Mouse (Mus musculus): Measurements from ENCODE around the gene Zdhhc14. TPM values are rescaled to one million over a fixed set of nuclear protein-coding genes. Genes with fewer than 3 reads are reported as not detected.

Zdhhc14 gene
- polyA plus RNA-seq, 2 experiments = 2.6 to 5.8 TPM

- H3K27ac ChIP-seq = no peak overlapping the region
- ATAC-seq (ENCODE audit: insufficient read depth) = no peak
- 79% methylated on average over 8 of the region's 8 CpGs for WGBS (ENCODE audit: insufficient replicate concordance)
Observed at GRCm38 (mm10) chr17:5556568-5556967, 64.2 kb downstream of the Zdhhc14 start.

GRCm38 (mm10) chr17:5560212-5560611 is 67.9 kb downstream of the Zdhhc14 start:
- no peaks in the 10 kb centered on the region for H3K4me1 ChIP-seq (replicated peaks; ENCODE audit: control insufficient read depth in 2 of 2, insufficient read depth in 2 of 2, low read length in 1 of 2)
- no peak overlapping the region for H3K4me3 ChIP-seq (ENCODE audit: insufficient read depth in 1 of 2, low read depth in 2 of 2, low read length in 2 of 2)
- H3K27ac ChIP-seq = no peak overlapping the region
- 87% methylated on average over 3 of the region's 4 CpGs for WGBS (ENCODE audit: insufficient replicate concordance)
- H3K9me3 ChIP-seq (ENCODE audit: control insufficient read depth, low read length) = no peaks in the 10 kb centered on the region
- no peak overlapping the region for H3K4me2 ChIP-seq (ENCODE audit: low read depth)
- no peak for DNase-seq (ENCODE audit: low read depth in 3 of 3, low spot score in 3 of 3)
- H3K9ac ChIP-seq (replicated peaks) = no peak overlapping the region
- TF ChIP-seq CTCF (IDR thresholded peaks at IDR 0.05; ENCODE audit: low read depth) (no peak), EP300 (IDR thresholded peaks at IDR 0.05; ENCODE audit: low read depth) (no peak)
- ATAC-seq (ENCODE audit: insufficient read depth) = no peak
- H3K27me3 ChIP-seq (ENCODE audit: control insufficient read depth, insufficient read depth, low read length) = no peaks in the 10 kb centered on the region
- no peaks in the 10 kb centered on the region for H3K36me3 ChIP-seq (replicated peaks; ENCODE audit: control insufficient read depth, insufficient read depth, low read depth)

More at GRCm38 (mm10) chr17:5556568-5556967, 64.2 kb downstream of the Zdhhc14 start:
- Histone ChIP-seq H3K9ac (replicated peaks) (no peak overlapping the region), H3K4me3 (ENCODE audit: insufficient read depth in 1 of 2, low read depth in 2 of 2, low read length in 2 of 2) (no peak overlapping the region), H3K4me1 (replicated peaks; ENCODE audit: control insufficient read depth in 2 of 2, insufficient read depth in 2 of 2, low read length in 1 of 2) (peaks cover 0 to 2% of the 10 kb centered on the region in 2 experiments; a peak in 1 of 4 replicates), H3K9me3 (ENCODE audit: control insufficient read depth, low read length) (no peaks in the 10 kb centered on the region), H3K4me2 (ENCODE audit: low read depth) (no peak overlapping the region), H3K27me3 (ENCODE audit: control insufficient read depth, insufficient read depth, low read length) (no peaks in the 10 kb centered on the region), H3K36me3 (replicated peaks; ENCODE audit: control insufficient read depth, insufficient read depth, low read depth) (no peaks in the 10 kb centered on the region)
- no peak for DNase-seq (ENCODE audit: low read depth in 3 of 3, low spot score in 3 of 3)
- TF ChIP-seq EP300 (IDR thresholded peaks at IDR 0.05; ENCODE audit: low read depth) = no peak
- no peak for TF ChIP-seq CTCF (IDR thresholded peaks at IDR 0.05; ENCODE audit: low read depth)

DNA sequence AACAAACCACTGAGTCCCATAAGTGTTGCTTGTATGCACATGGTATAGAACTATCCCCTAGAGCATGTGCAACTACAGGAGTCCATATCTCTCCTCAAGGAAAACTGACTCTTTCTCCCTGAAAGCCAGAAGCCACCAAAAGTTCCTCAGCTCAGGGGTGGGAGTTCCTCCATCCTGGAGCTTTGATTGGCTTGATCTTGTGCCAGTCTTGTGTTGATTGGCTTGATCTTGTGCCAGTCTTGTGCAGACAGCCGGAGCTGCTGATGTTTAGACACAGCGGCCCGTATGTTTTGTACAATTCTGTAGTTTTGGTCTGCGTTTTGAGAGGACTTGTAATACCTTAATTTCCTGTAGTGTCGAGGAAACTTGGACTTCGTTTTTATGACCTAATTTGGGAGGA is 70.8 kb downstream of the Zdhhc14 start:
- Histone ChIP-seq H3K4me3 (ENCODE audit: insufficient read depth in 1 of 2, low read depth in 2 of 2, low read length in 2 of 2) (no peak overlapping the region), H3K4me2 (ENCODE audit: low read depth) (no peak overlapping the region), H3K4me1 (replicated peaks; ENCODE audit: control insufficient read depth in 2 of 2, insufficient read depth in 2 of 2, low read length in 1 of 2) (peaks cover 0 to 3% of the 10 kb centered on the region in 2 experiments; a peak in 1 of 4 replicates), H3K36me3 (replicated peaks; ENCODE audit: control insufficient read depth, insufficient read depth, low read depth) (no peaks in the 10 kb centered on the region), H3K27me3 (ENCODE audit: control insufficient read depth, insufficient read depth, low read length) (no peaks in the 10 kb centered on the region), H3K9ac (replicated peaks) (no peak overlapping the region), H3K27ac (no peak overlapping the region), H3K9me3 (ENCODE audit: control insufficient read depth, low read length) (no peaks in the 10 kb centered on the region)
- ATAC-seq (ENCODE audit: insufficient read depth) = no peak
- 82% methylated on average over 6 of the region's 6 CpGs for WGBS (ENCODE audit: insufficient replicate concordance)
- TF ChIP-seq CTCF (IDR thresholded peaks at IDR 0.05; ENCODE audit: low read depth) (no peak), EP300 (IDR thresholded peaks at IDR 0.05; ENCODE audit: low read depth) (no peak)
- DNase-seq (ENCODE audit: low read depth in 3 of 3, low spot score in 3 of 3) = no peak

DNA sequence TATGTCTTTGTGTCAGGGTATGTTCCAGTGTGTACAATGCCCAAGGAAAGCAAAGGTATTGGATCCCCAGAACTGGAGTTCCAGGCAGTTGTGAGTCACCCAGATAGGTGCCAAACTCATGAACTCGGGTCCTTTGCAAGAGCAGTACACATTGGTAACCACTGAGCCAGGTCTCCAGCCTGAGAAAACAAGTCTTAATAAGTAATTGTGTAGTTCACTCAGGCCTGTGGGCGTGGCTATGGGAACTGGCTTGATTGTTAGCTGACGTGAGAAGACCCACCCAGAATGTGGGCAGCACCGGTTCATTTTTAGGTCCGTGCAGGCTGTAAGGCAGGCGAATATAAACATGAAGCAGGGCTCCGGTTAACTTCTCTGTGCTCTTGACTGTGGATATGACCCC is 73.6 kb downstream of the Zdhhc14 start:
- peaks cover 0 to 10% of the 10 kb centered on the region in 2 experiments; a peak in 2 of 4 replicates for H3K4me1 ChIP-seq (replicated peaks; ENCODE audit: control insufficient read depth in 2 of 2, insufficient read depth in 2 of 2, low read length in 1 of 2)
- H3K9ac ChIP-seq (replicated peaks) = no peak overlapping the region
- WGBS (ENCODE audit: insufficient replicate concordance) = 51% methylated on average over 7 of the region's 7 CpGs
- DNase-seq (ENCODE audit: low read depth in 3 of 3, low spot score in 3 of 3) (no peak), ATAC-seq (ENCODE audit: insufficient read depth) (no peak)
- TF ChIP-seq CTCF (IDR thresholded peaks at IDR 0.05; ENCODE audit: low read depth) = no peak
- TF ChIP-seq EP300 (IDR thresholded peaks at IDR 0.05; ENCODE audit: low read depth) = no peak
- H3K36me3 ChIP-seq (replicated peaks; ENCODE audit: control insufficient read depth, insufficient read depth, low read depth) = no peaks in the 10 kb centered on the region
- no peak overlapping the region for H3K27ac ChIP-seq
- H3K27me3 ChIP-seq (ENCODE audit: control insufficient read depth, insufficient read depth, low read length) = no peaks in the 10 kb centered on the region
- no peak overlapping the region for H3K4me3 ChIP-seq (ENCODE audit: insufficient read depth in 1 of 2, low read depth in 2 of 2, low read length in 2 of 2)
- H3K9me3 ChIP-seq (ENCODE audit: control insufficient read depth, low read length) = no peaks in the 10 kb centered on the region
- no peak overlapping the region for H3K4me2 ChIP-seq (ENCODE audit: low read depth)

GRCm38 (mm10) chr17:5567943-5568342 is 75.6 kb downstream of the Zdhhc14 start:
- H3K9ac ChIP-seq (replicated peaks) = no peak overlapping the region
- H3K4me2 ChIP-seq (ENCODE audit: low read depth) = no peak overlapping the region
- TF ChIP-seq CTCF (IDR thresholded peaks at IDR 0.05; ENCODE audit: low read depth) = no peak
- TF ChIP-seq EP300 (IDR thresholded peaks at IDR 0.05; ENCODE audit: low read depth) = no peak
- no peaks in the 10 kb centered on the region for H3K36me3 ChIP-seq (replicated peaks; ENCODE audit: control insufficient read depth, insufficient read depth, low read depth)
- 55% methylated on average over 5 of the region's 5 CpGs for WGBS (ENCODE audit: insufficient replicate concordance)
- H3K9me3 ChIP-seq (ENCODE audit: control insufficient read depth, low read length) = no peaks in the 10 kb centered on the region
- no peak overlapping the region for H3K27ac ChIP-seq
- H3K27me3 ChIP-seq (ENCODE audit: control insufficient read depth, insufficient read depth, low read length) = no peaks in the 10 kb centered on the region
- H3K4me3 ChIP-seq (ENCODE audit: insufficient read depth in 1 of 2, low read depth in 2 of 2, low read length in 2 of 2) = no peak overlapping the region
- DNase-seq (ENCODE audit: low read depth in 3 of 3, low spot score in 3 of 3) (no peak), ATAC-seq (ENCODE audit: insufficient read depth) (no peak)
- H3K4me1 ChIP-seq (replicated peaks; ENCODE audit: control insufficient read depth in 2 of 2, insufficient read depth in 2 of 2, low read length in 1 of 2) = peaks cover 0 to 10% of the 10 kb centered on the region in 2 experiments; a peak in 2 of 4 replicates
